Mouse (Mus musculus) adrenal gland, adult 18-20 months (tissue): ENCODE results near the gene Dok7. TPM values are rescaled to one million over a fixed set of nuclear protein-coding genes. Genes with fewer than 3 reads are reported as not detected.

Experiments
- DNase-seq, 2 experiments: peaks; one replicate each; pipeline ENCODE4 v3.0.0; 2021 to 2022; ENCODE audit warnings: low spot score in 2 of 2
- microRNA-seq, 2 experiments: library from miRNA; unstranded; fragments of <30 nt; microRNA quantifications; one replicate each; pipeline ENCODE4 v1.2.0; 2021; ENCODE audit warnings: borderline number of aligned reads in 2 of 2
- total RNA-seq, 2 experiments: library from RNA; stranded (reverse); gene quantifications; 1 replicate in 1 of 2; 2 replicates in 1 of 2; pipeline ENCODE4 v1.2.3; 2021

Dok7 gene
- total RNA-seq, 2 experiments from 2014 or later, result 7.4 to 16.0 TPM

DNA sequence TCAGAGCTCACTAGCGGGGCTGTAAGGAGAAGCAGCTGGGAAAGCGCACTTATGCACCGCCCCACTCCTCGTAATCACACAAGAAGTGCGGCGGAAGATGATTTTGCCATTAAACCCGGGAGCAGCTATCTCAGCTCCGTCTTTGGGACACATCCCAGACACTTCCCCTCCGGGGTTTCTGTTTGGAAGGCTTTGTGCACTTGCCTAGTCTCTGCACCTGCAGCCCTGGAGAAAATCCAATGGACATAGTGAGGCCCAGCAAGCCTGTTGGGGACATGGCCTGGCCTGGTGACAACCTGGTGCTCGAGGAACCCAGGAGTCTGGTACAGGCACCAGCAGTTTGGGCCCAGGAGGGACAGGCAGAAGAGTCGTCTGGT is 49.3 kb downstream of the Dok7 start:
- DNase-seq, result no peak

DNA sequence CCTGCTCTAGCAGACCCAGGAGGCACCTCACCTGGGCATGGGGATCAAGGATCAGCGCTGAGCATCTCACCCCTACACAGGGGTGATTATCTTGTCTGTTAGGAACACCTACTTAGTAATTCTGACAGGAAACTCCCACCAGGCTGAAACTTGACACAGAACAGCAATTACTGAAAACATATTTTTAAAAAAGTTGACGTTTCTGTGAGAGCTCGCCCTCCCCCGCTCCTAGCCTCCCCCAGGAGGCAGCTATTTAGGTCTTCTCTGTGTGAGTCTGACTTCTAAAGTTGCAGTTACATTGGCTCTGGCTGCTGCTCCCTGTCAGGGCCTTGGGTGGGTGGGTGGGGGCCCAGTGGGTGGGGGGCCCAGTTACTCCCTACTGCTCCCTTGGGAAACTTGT is 55.9 kb downstream of the Dok7 start:
- DNase-seq, result no peak

DNA sequence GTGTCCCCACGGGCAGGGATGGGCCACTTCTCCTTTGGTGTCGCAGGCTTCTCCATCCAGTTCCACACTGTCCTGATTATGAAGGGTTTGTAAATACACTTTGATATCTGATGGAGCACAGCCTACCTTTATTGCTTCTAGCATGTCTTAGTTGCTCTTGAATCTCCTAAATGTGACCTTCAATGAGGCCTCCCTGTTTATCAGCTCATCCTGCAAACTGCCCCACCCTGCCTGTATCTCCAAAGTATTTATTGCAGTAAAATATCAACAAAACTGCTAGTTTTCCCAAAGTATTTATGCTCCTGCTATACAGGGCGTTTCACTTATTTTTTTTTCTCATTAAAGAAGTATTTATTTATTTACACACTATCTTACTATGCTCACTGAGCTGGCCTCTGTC is 59.4 kb downstream of the Dok7 start:
- DNase-seq, result no peak

DNA sequence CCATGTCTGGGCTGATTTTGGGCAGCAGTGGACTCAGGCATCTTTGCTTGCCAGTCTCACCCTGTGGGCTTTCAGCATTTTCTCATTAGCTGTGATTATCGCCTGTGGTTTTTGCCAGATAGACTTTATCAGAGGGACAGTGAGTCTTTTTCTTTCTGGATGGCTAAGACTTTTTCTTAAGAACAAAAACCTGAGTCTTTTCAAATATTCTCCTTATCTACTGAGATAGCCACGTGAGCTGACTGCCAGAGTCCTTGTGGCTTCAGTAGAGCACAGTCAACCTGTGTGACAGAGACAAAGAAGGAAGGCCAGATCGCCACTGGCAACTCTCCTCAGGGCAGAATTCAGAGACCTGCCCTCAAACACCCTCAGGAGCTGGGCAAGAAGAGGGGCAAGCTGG is 61.1 kb downstream of the Dok7 start:
- no peak for DNase-seq

DNA sequence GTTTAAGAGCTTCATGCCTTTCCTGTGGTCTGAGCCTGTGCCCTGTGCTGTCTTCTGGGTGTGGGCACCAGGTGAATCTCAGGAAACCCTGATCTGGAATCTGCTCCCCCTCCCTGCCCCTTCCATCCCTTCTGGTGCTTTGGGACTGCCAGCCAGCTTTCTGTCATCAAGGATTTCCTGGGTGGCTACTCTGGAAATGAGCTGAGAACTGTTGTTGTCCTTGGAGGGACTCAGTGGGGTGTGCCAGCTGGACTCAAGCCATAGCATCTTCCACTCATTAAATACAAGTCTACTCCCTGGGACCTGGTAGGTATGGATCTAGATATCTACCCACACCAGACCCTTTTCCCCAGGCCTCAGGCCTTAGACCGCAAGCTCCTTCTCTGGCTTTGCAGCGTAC is 61.9 kb downstream of the Dok7 start:
- no peak for DNase-seq

DNA sequence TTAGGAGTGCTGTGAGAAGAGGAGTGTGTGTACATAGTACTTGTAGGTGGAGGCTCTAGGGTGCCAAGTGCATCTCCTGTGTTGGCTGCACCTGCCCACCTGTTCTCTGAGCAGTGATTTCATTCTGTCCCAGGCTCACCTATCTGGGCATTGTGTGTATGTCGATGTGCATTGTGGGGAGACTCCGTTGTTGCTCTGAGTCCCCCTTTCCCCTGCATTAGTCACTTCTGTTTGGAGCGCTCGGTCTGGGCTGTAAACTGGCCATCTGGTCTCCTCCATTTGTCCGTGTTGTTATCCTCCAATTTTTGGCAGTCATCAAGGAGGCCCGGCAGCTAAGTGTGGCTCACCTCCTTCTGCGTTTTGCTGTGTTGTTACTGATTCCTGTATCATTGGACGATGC is 63.5 kb downstream of the Dok7 start:
- DNase-seq, result no peak

DNA sequence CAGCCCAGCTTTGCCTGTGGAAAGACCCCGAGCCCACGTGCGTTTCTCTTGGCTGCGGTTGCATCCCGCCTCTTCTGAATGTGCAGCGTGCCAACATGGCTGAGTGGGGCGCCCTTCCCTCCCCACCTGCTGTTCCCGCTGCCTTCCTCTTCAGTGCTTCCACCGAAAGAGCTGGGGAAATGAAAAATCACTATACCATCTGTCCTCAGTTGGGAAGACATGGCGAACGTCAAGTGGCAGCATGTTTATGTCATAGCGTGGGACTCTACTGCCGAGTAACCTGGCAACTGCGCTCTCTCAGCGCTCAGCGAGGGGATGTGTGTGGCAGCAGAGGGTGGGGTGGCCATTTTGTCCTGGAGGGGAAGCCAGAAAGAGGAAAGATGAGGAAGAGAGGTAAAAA is 72.6 kb downstream of the Dok7 start:
- DNase-seq, result no peak

DNA sequence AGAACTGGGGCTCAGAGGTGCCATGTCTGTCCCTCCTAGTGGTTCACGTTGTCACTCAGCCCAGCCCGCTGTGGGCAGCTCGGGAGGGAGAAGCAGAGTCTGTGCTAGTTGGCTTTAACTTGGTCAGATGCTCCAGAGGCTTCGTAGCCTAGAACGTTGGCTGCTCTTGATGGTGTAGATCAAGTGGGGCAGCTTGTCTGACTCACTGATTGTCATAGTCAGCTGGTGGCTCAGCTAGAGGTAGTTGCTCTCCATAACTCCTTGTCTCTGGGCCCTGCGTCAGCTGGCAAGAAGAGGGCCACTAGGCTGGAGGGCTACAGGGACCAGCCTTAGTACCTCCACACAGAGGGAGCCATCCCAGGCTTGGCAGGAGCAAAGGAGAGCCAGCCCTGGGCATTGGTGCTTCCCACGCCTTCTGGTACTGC is 73.2 kb downstream of the Dok7 start:
- no peak for DNase-seq

DNA sequence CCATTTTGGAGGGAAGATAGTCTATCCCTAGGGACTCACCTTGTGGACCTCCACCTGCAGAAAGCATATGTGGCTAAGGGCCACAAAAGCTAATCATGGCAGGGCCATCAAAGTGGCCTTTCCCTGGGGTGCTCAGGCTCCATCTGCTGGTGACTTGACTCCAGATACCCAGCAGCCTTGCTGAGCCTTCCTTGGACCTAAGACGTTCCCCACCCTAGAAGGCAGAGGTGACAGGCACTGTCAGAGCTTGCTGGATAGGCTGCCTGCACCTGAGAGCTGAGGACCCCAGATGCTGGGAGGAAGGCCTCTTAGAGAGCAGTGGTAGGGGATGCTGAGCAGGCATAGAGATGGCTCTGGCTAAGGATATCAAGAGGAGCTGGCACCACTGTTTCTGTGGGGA is 74.7 kb downstream of the Dok7 start:
- no peak for DNase-seq

DNA sequence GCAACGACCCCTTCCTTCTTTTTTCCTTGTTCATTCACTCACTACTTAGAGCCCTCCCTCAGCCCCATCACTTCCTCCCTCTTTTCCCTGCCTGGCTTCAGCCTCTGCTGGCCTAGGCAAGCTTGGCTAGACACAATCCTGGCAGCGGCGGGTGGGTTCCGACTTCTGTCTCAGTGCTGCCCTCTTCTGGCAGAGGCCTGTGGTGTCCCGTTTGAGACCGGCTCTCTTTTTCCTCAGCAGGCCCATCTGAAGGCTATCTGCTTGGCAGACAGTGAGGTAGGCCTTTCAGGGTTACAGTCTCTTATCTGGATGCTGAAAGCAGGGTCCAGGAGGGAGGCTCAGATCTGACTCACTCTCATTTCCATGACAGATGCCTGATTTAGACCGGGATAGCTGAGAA is 75.2 kb downstream of the Dok7 start:
- DNase-seq, result peak; percentile 82 to 83

DNA sequence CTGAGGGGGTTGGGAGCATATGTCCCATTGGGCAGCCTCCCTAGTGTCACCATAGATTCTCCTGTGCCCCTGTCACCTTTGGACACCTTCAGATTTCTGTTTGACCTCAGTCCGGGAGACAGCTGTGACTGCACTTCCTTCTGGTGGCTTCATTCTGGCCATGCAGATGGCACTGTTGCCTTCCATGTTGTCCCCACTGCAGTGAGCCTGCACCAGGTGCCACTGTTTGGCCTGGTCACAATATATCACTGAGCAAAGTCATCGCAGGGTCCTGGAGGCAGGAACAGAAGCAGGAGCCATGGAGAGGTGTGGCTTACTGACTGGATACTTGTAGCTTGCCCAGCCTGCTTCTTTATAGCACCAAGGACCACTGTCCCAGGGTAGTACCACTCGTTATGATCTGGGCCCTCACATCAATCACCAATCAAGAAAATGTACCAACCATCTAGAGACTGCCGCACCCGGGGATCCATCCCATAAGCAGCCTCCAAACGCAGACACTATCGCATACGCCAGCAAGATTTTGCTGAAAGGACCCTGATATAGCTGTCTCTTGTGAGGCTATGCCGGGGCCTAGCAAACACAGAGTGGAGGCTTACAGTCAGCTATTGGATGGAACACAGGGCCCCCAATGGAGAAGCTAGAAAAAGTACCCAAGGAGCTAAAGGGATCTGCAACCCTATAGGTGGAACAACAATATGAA is 75.9 kb downstream of the Dok7 start:
- DNase-seq, result no peak

DNA sequence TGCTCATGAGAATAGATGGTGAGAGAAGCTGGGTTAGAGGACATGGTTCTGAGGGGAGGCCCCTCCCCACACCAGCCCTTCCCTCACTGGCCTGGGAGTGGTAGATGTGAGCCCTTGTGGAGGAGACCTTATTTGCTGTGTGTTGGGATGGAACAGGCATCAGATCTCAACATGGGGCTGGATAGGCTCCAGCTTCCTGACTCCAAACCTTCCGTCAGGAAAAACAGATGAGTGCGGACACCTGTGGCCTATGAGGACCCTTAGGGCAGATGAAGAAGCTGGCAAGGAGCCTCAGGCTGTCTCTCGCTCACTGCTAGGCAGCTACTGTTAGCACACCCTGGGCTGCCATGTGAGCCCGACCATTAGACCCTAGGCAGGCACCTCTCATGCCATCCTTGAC is 76.9 kb downstream of the Dok7 start:
- no peak for DNase-seq

DNA sequence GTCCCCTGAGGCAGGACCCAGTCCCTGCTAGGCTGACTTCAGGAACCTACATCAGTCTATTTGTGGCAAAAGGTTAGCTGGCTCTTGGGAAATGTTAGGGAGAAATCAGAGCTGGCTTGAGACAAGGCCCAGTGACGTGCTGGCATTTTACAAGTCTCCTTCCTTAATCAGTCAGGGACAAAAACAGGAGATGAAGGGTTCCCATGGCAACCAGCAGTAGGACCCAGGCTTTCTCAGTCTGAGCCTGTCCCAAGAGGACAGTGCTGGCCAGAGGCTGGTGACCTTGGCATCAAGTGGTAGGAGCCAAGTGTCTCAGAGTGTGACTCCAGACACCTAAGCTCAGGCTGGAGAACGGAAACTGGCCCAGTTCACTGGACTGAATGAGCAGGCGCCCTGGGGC is 77.7 kb downstream of the Dok7 start:
- DNase-seq, result no peak

DNA sequence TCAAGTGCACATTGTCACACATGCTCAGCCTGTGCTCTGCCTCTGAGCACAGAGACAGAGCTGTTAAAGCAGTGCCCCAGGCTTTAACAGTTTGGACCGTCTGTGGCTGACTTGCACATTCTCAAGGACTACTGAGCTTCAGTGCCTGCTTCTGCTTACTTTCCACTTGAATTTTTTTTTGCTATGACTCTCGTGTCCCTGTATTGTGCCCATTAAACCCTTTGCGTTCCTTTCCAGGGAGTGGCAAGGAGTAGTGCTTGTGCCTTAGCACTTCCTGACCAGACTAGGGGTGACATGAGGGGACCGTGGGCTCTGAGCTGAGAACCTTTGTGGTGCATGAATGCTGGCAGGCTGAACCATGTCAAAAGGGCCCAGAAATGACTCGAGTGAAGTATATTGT is 79.3 kb downstream of the Dok7 start:
- no peak for DNase-seq

Small RNA genes within 50 kb of the gene (microRNA-seq; reads per million reads assigned to microRNA genes)
- 3.7 to 7.6 reads per million in 2 experiments for gene Mir3097

Other genes starting within 250 kb of the Dok7 start
- gene Msantd1, start 148.8 kb upstream of the Dok7 start, total RNA-seq, result 1 to 10 TPM; 1.3 to 2.8 TPM
- 10 to 100 TPM in 1 of 2 experiments, 1 to 10 TPM in 1; 6.4 to 20.2 TPM for gene Rgs12, start 107.3 kb upstream of the Dok7 start, total RNA-seq
- under 1 TPM; 0.22 to 0.96 TPM for gene Hgfac, start 15.3 kb upstream of the Dok7 start, total RNA-seq
- gene Lrpap1, start 49.0 kb downstream of the Dok7 start, total RNA-seq, result 100 to 1,000 TPM; 115 TPM
- gene Adra2c, start 221.6 kb downstream of the Dok7 start, total RNA-seq, result 1 to 10 TPM in 1 of 2 experiments, under 1 TPM in 1; 0.70 to 1.2 TPM